Mouse (Mus musculus): ENCODE measurements around the gene Zfp580. TPM values are rescaled to one million over a fixed set of nuclear protein-coding genes. Genes with fewer than 3 reads are reported as not detected.
"Not testable (repeated sequence)": the region's sequence is repeated elsewhere in the genome, so short reads cannot be mapped to it uniquely, and the experiment has no call there.

Gene Zfp580
- 1 to 10 TPM; 5.6 to 6.6 TPM for total RNA-seq (2021)
- long read RNA-seq, experiment 1, transcript Zfp580-201 (2 exons, 1,096 nt) = major isoform, 9 of 10 reads
- long read RNA-seq, experiment 1, partial matches to known transcripts = 0 of 10 reads
- long read RNA-seq, experiment 1, other reads (novel, unspliced or antisense) = 1 of 10 reads
- long read RNA-seq, experiment 2, transcript Zfp580-201 (2 exons, 1,096 nt) = major isoform, 6 of 6 reads
- long read RNA-seq, experiment 2, partial matches to known transcripts = 0 of 6 reads
- long read RNA-seq, experiment 2, other reads (novel, unspliced or antisense) = 0 of 6 reads

- DNase-seq = peak; percentile 80
- intact Hi-C loops (cut with DNase I; ENCODE audit: low total_unique reads) = loop anchor here (2.0 to 5.0 kb wide), 2 partner anchors 34 to 55 kb away; partner anchors contain the start of genes Gm44973 and Zfp579
These were observed at the start of gene Zfp580 for GRCm38 (mm10) chr7:5051193-5052192. Zfp580 (plus strand) TSS chr7:5051538.

- intact Hi-C loops (cut with DNase I; ENCODE audit: low total_unique reads); DNase-seq: not testable (repeated sequence)
These were observed 48.5 kb upstream of the Zfp580 start for GRCm38 (mm10) chr7:5002876-5003275.

- no peak for DNase-seq
- intact Hi-C loops (cut with DNase I; ENCODE audit: low total_unique reads) = no loop called here
These were observed 43.1 kb upstream of the Zfp580 start for GRCm38 (mm10) chr7:5008229-5008628.

GRCm38 (mm10) chr7:5012681-5013513, 38.4 kb upstream of the Zfp580 start:
- intact Hi-C loops (cut with DNase I; ENCODE audit: low total_unique reads) = no loop called here
- DNase-seq = no peak

- DNase-seq = peak; percentile 95
- intact Hi-C loops (cut with DNase I; ENCODE audit: low total_unique reads) = loop anchor here (5.0 kb wide), 1 partner anchor 38 kb away; the partner anchor contains the start of gene Zfp580
These were observed 36.9 kb upstream of the Zfp580 start, which contains the start of the genes Zfp524 and Fiz1 for GRCm38 (mm10) chr7:5014251-5015117. Zfp524 (plus strand) TSS chr7:5014415. Fiz1 (minus strand) TSS chr7:5014697.

- intact Hi-C loops (cut with DNase I; ENCODE audit: low total_unique reads) = loop anchor here (5.0 kb wide), 1 partner anchor 37 kb away; the partner anchor contains the start of gene Zfp580
- DNase-seq = peak; percentile 96
These were observed 36.0 kb upstream of the Zfp580 start, which contains the start of gene Gm44973 for GRCm38 (mm10) chr7:5015118-5016001. Gm44973 (plus strand) TSS chr7:5015496.

GRCm38 (mm10) chr7:5016057-5016456, 35.3 kb upstream of the Zfp580 start:
- intact Hi-C loops (cut with DNase I; ENCODE audit: low total_unique reads) = loop anchor here (5.0 kb wide), 1 partner anchor 36 kb away; the partner anchor contains the start of gene Zfp580

GRCm38 (mm10) chr7:5016920-5017319, 34.4 kb upstream of the Zfp580 start:
- intact Hi-C loops (cut with DNase I; ENCODE audit: low total_unique reads) = loop anchor here (5.0 kb wide), 1 partner anchor 35 kb away; the partner anchor contains the start of gene Zfp580
- no peak for DNase-seq

More at GRCm38 (mm10) chr7:5016057-5016456, 35.3 kb upstream of the Zfp580 start:
- DNase-seq = no peak

GRCm38 (mm10) chr7:5017352-5017751, 34.0 kb upstream of the Zfp580 start:
- peak; percentile 41 for DNase-seq
- intact Hi-C loops (cut with DNase I; ENCODE audit: low total_unique reads) = loop anchor here (5.0 kb wide), 1 partner anchor 35 kb away; the partner anchor contains the start of gene Zfp580

- intact Hi-C loops (cut with DNase I; ENCODE audit: low total_unique reads) = loop anchor here (5.0 kb wide), 1 partner anchor 34 kb away; the partner anchor contains the start of gene Zfp580
- DNase-seq = no peak
These were observed 33.4 kb upstream of the Zfp580 start for GRCm38 (mm10) chr7:5017931-5018330.

- intact Hi-C loops (cut with DNase I; ENCODE audit: low total_unique reads) = loop anchor here (5.0 kb wide), 1 partner anchor 33 kb away; the partner anchor contains the start of gene Zfp580
- not testable (repeated sequence) for DNase-seq
These were observed 31.8 kb upstream of the Zfp580 start for GRCm38 (mm10) chr7:5019576-5019975.

- DNase-seq = peak; percentile 99
These were observed 31.2 kb upstream of the Zfp580 start, which contains the start of the genes Zfp865 and Ccdc106 for GRCm38 (mm10) chr7:5020000-5020681. Zfp865 (plus strand) TSS chr7:5020376. Ccdc106 (plus strand) TSS chr7:5020553.

GRCm38 (mm10) chr7:5020685-5021084, 30.7 kb upstream of the Zfp580 start:
- intact Hi-C loops (cut with DNase I; ENCODE audit: low total_unique reads) = no loop called here
- no peak for DNase-seq

More at GRCm38 (mm10) chr7:5020000-5020681, 31.2 kb upstream of the Zfp580 start, which contains the start of the genes Zfp865 and Ccdc106:
- intact Hi-C loops (cut with DNase I; ENCODE audit: low total_unique reads) = loop anchor here (5.0 kb wide), 1 partner anchor 32 kb away; the partner anchor contains the start of gene Zfp580

GRCm38 (mm10) chr7:5021197-5021596, 30.1 kb upstream of the Zfp580 start:
- intact Hi-C loops (cut with DNase I; ENCODE audit: low total_unique reads) = no loop called here
- DNase-seq = no peak

GRCm38 (mm10) chr7:5029543-5029942, 21.8 kb upstream of the Zfp580 start:
- DNase-seq = no peak
- intact Hi-C loops (cut with DNase I; ENCODE audit: low total_unique reads) = no loop called here

GRCm38 (mm10) chr7:5029946-5030345, 21.4 kb upstream of the Zfp580 start:
- intact Hi-C loops (cut with DNase I; ENCODE audit: low total_unique reads) = no loop called here
- no peak for DNase-seq
